Mouse (Mus musculus) spleen, adult 2 months (tissue): Measurements from ENCODE around the gene Hoxb13. TPM values are rescaled to one million over a fixed set of nuclear protein-coding genes. Genes with fewer than 3 reads are reported as not detected.

Experiments
- DNase-seq, 2 experiments: peaks; one replicate each; pipeline versions ENCODE4 v3.0.0 to v3.0.0-alpha.2; 2012 to 2021; ENCODE audit warnings: low spot score in 2 of 2, low read depth in 1 of 2
- H3K27ac ChIP-seq: fragments of 200-500 bp; 2 replicates; pipeline ENCODE4 v1.5.1; 2012; ENCODE audit warnings: low read length, inconsistent platforms; ENCODE audit not compliant: insufficient read depth
- H3K27me3 ChIP-seq: fragments of 200-500 bp; 2 replicates; pipeline ENCODE4 v1.6.1; 2012; ENCODE audit warnings: mild to moderate bottlenecking, moderate library complexity, low read length, inconsistent platforms; ENCODE audit not compliant: control insufficient read depth, insufficient read depth
- H3K36me3 ChIP-seq: fragments of 200-500 bp; 2 replicates; pipeline ENCODE4 v1.6.1; 2012; ENCODE audit warnings: mild to moderate bottlenecking, low read length, inconsistent platforms; ENCODE audit not compliant: control insufficient read depth, insufficient read depth
- H3K4me1 ChIP-seq: fragments of 200-500 bp; 2 replicates; pipeline ENCODE4 v1.6.1; 2011; ENCODE audit warnings: inconsistent platforms; ENCODE audit not compliant: control insufficient read depth, insufficient read depth, insufficient read length
- H3K4me3 ChIP-seq: fragments of 200-500 bp; 2 replicates; pipeline ENCODE4 v1.5.1; 2011; ENCODE audit warnings: mild to moderate bottlenecking, inconsistent platforms; ENCODE audit not compliant: insufficient read depth, insufficient read length; ENCODE audit errors: extremely low read depth
- CTCF ChIP-seq: fragments of 200-500 bp; IDR thresholded peaks from 2 replicates; pipeline ENCODE4 v1.5.1; 2011; ENCODE audit warnings: mild to moderate bottlenecking, inconsistent platforms; ENCODE audit not compliant: insufficient read depth, insufficient read length, insufficient replicate concordance; ENCODE audit errors: extremely low read depth
- POLR2A ChIP-seq: fragments of 200-500 bp; IDR thresholded peaks from 2 replicates; pipeline ENCODE4 v1.6.1; 2011; ENCODE audit warnings: low read depth, low read length, inconsistent platforms
- WGBS: fragments of 180-500 bp; shearing (Covaris S2); methylation state at CpG from one replicate; pipeline ENCODE4 v1.1.7; 2018; 5-methylcytosine and 5-hydroxymethylcytosine counted together
- polyA plus RNA-seq: library from polyadenylated mRNA; depleted of rRNA; stranded (reverse); fragments of >200 nt; gene quantifications from 2 replicates; pipeline ENCODE4 v1.2.3, GENCODE M21; 2012

The Hoxb13 gene
- polyA plus RNA-seq, 1 experiment: not detected

- no peak for DNase-seq
- H3K27ac ChIP-seq: no peak overlapping the region
- TF ChIP-seq CTCF (no peak), POLR2A (no peak)
- 2% methylated on average over 14 of the region's 14 CpGs for WGBS
- peaks cover 51% of the 10 kb centered on the region for H3K27me3 ChIP-seq
- H3K4me3 ChIP-seq: no peak overlapping the region
- no peaks in the 10 kb centered on the region for H3K36me3 ChIP-seq
- no peaks in the 10 kb centered on the region for H3K4me1 ChIP-seq
Measured at GRCm38 (mm10) chr11:96200183-96200655, 6.1 kb downstream of the Hoxb13 start.

- no peaks in the 10 kb centered on the region; the same call in 1 of the 2 replicates for H3K4me1 ChIP-seq
- peaks cover 50% of the 10 kb centered on the region for H3K27me3 ChIP-seq
- H3K27ac ChIP-seq: no peak overlapping the region
- H3K4me3 ChIP-seq: no peak overlapping the region
- no peaks in the 10 kb centered on the region for H3K36me3 ChIP-seq
- TF ChIP-seq POLR2A (no peak), CTCF (no peak)
- DNase-seq: no peak
Measured at GRCm38 (mm10) chr11:96201741-96202140, 7.6 kb downstream of the Hoxb13 start.

- H3K27ac ChIP-seq: no peak overlapping the region
- H3K36me3 ChIP-seq: no peaks in the 10 kb centered on the region
- no peak overlapping the region for H3K4me3 ChIP-seq
- peaks cover 43% of the 10 kb centered on the region for H3K27me3 ChIP-seq
- DNase-seq: no peak
- WGBS: 5% methylated on average over 14 of the region's 14 CpGs
- TF ChIP-seq CTCF: no peak
- no peak for TF ChIP-seq POLR2A
- H3K4me1 ChIP-seq: no peaks in the 10 kb centered on the region; the same call in 1 of the 2 replicates
Measured at GRCm38 (mm10) chr11:96202401-96203081, 8.4 kb downstream of the Hoxb13 start.

GRCm38 (mm10) chr11:96203182-96203788 lies 9.2 kb downstream of the Hoxb13 start:
- TF ChIP-seq POLR2A (no peak), CTCF (no peak)
- Histone ChIP-seq H3K4me1 (no peaks in the 10 kb centered on the region; the same call in 1 of the 2 replicates), H3K27ac (no peak overlapping the region), H3K27me3 (peaks cover 40% of the 10 kb centered on the region), H3K4me3 (no peak overlapping the region), H3K36me3 (no peaks in the 10 kb centered on the region)
- 2% methylated on average over 37 of the region's 37 CpGs for WGBS
- no peak for DNase-seq

GRCm38 (mm10) chr11:96203789-96204186 lies 9.7 kb downstream of the Hoxb13 start:
- WGBS: 5% methylated on average over 16 of the region's 16 CpGs
- no peak for TF ChIP-seq CTCF
- TF ChIP-seq POLR2A: no peak
- Histone ChIP-seq H3K36me3 (no peaks in the 10 kb centered on the region), H3K27me3 (peaks cover 38% of the 10 kb centered on the region), H3K4me3 (no peak overlapping the region), H3K27ac (no peak overlapping the region), H3K4me1 (no peaks in the 10 kb centered on the region; the same call in 1 of the 2 replicates)
- DNase-seq: no peak

GRCm38 (mm10) chr11:96204351-96204750 lies 10.2 kb downstream of the Hoxb13 start:
- no peak for DNase-seq

More at GRCm38 (mm10) chr11:96204351-96204750, 10.2 kb downstream of the Hoxb13 start:
- 9% methylated on average over 11 of the region's 11 CpGs for WGBS
- no peak for TF ChIP-seq CTCF
- TF ChIP-seq POLR2A: no peak
- Histone ChIP-seq H3K4me1 (no peaks in the 10 kb centered on the region; the same call in 1 of the 2 replicates), H3K36me3 (no peaks in the 10 kb centered on the region), H3K4me3 (no peak overlapping the region), H3K27me3 (peaks cover 35% of the 10 kb centered on the region), H3K27ac (no peak overlapping the region)
